Mouse (Mus musculus) liver, postnatal 0 days (tissue): ENCODE data around the gene Rpp30. TPM values are rescaled to one million over a fixed set of nuclear protein-coding genes. Genes with fewer than 3 reads are reported as not detected.

Experiments used
- ATAC-seq: fragments of 200-750 bp; cut with Nextera tagmentation; 2 replicates; pipeline ENCODE4 v1.8.0; 2017; ENCODE audit warnings: mild to moderate bottlenecking, moderate library complexity
- DNase-seq: peaks from one replicate; pipeline ENCODE4 v3.0.0-alpha.2; 2016
- H3K27ac ChIP-seq: fragments of 300-500 bp; sonication (generic); 2 replicates; pipeline ENCODE4 v1.5.1; 2014; ENCODE audit warnings: antibody characterized with exemption, moderate library complexity, mild to moderate bottlenecking, low read depth
- H3K27me3 ChIP-seq: fragments of 300-500 bp; sonication (generic); 2 replicates; pipeline ENCODE4 v1.6.1; 2014; ENCODE audit warnings: low read length, control low read depth, mixed read lengths; ENCODE audit not compliant: insufficient read depth
- H3K36me3 ChIP-seq: fragments of 300-500 bp; sonication (generic); replicated peaks from 2 replicates; pipeline ENCODE4 v1.6.1; 2014; ENCODE audit warnings: mild to moderate bottlenecking, control low read depth, low read length, moderate library complexity, mixed read lengths; ENCODE audit not compliant: insufficient read depth
- H3K4me1 ChIP-seq: fragments of 300-500 bp; sonication (generic); 2 replicates; pipeline ENCODE4 v1.6.1; 2014; ENCODE audit warnings: antibody characterized with exemption, mild to moderate bottlenecking, control low read depth; ENCODE audit not compliant: insufficient read depth
- H3K4me2 ChIP-seq: fragments of 300-500 bp; sonication (generic); 2 replicates; pipeline ENCODE4 v1.6.1; 2014; ENCODE audit warnings: low read depth, mild to moderate bottlenecking, low read length, moderate library complexity, mixed read lengths
- H3K4me3 ChIP-seq: fragments of 300-500 bp; sonication (generic); 2 replicates; pipeline ENCODE4 v1.5.1; 2014; ENCODE audit warnings: low read depth, low read length
- H3K9ac ChIP-seq: fragments of 300-500 bp; sonication (generic); replicated peaks from 2 replicates; pipeline ENCODE4 v1.6.1; 2014; ENCODE audit warnings: mild to moderate bottlenecking, moderate library complexity
- H3K9me3 ChIP-seq: fragments of 300-500 bp; sonication (generic); 2 replicates; pipeline ENCODE4 v1.6.1; 2016; ENCODE audit warnings: mild to moderate bottlenecking, control low read depth, low read length, mixed read lengths
- CTCF ChIP-seq: sonication (generic); IDR thresholded peaks from 2 replicates; pipeline ENCODE4 v1.5.1; 2016; ENCODE audit warnings: antibody characterized with exemption, low read depth
- EP300 ChIP-seq: IDR thresholded peaks from 2 replicates; pipeline ENCODE4 v1.6.1; 2016; ENCODE audit warnings: antibody characterized with exemption, low read depth, mild to moderate bottlenecking
- WGBS: fragments of 180-500 bp; shearing (Covaris S2); extraction: QIAGEN DNeasy Blood & Tissue Kit; methylation state at CpG from one replicate; pipeline ENCODE4 v1.1.7; 2014; ENCODE audit not compliant: insufficient replicate concordance; 5-methylcytosine and 5-hydroxymethylcytosine counted together
- polyA plus RNA-seq: library from polyadenylated mRNA; unstranded; fragments of >200 nt; fragmentation: Nextera tagmentation; extraction: Ambion mirVana; gene quantifications from 2 replicates; pipeline ENCODE4 v1.2.1, GENCODE M21; 2015

Rpp30 gene
- polyA plus RNA-seq, 1 experiment from 2014 or later: 23.2 TPM

- Histone ChIP-seq H3K27me3 (no peaks in the 10 kb centered on the region), H3K9me3 (peaks cover 6% of the 10 kb centered on the region; the same call in 1 of the 2 replicates), H3K4me2 (no peak within 1 kb of the TSS), H3K36me3 (no peaks in the 10 kb centered on the region), H3K4me3 (no peak within 1 kb of the TSS), H3K4me1 (no peaks in the 10 kb centered on the region), H3K9ac (no peak within 1 kb of the TSS), H3K27ac (no peak within 1 kb of the TSS)
- DNase-seq (no peak), ATAC-seq (no peak)
- TF ChIP-seq EP300 (no peak), CTCF (no peak)
- WGBS: 68% methylated on average over 14 of the region's 14 CpGs
Observed at GRCm38 (mm10) chr19:36119783-36120471, 36.4 kb downstream of the Rpp30 start, which contains the start of gene Ankrd1. Gene Ankrd1, minus strand, starts transcription at chr19:36120099.

GRCm38 (mm10) chr19:36124203-36124602 lies 40.7 kb downstream of the Rpp30 start:
- TF ChIP-seq CTCF (no peak), EP300 (no peak)
- no peak for ATAC-seq

GRCm38 (mm10) chr19:36128440-36128839 lies 44.9 kb downstream of the Rpp30 start:
- Histone ChIP-seq H3K4me3 (no peak overlapping the region), H3K9me3 (peaks cover 6% of the 10 kb centered on the region; the same call in 1 of the 2 replicates), H3K4me1 (0 out of 2 replicates have a peak, but pooled peaks cover 5% of the 10 kb centered on the region), H3K27me3 (no peaks in the 10 kb centered on the region), H3K4me2 (no peak overlapping the region), H3K9ac (no peak overlapping the region), H3K36me3 (no peaks in the 10 kb centered on the region), H3K27ac (no peak overlapping the region)
- WGBS: 76% methylated on average over 3 of the region's 3 CpGs
- TF ChIP-seq EP300 (no peak), CTCF (no peak)
- ATAC-seq (no peak), DNase-seq (no peak)

More at GRCm38 (mm10) chr19:36124203-36124602, 40.7 kb downstream of the Rpp30 start:
- H3K36me3 ChIP-seq: no peaks in the 10 kb centered on the region
- no peak overlapping the region for H3K4me3 ChIP-seq
- 51% methylated on average over 1 of the region's 1 CpGs for WGBS
- no peak overlapping the region for H3K27ac ChIP-seq
- no peak overlapping the region for H3K4me2 ChIP-seq
- H3K27me3 ChIP-seq: no peaks in the 10 kb centered on the region
- no peak overlapping the region for H3K9ac ChIP-seq
- H3K9me3 ChIP-seq: peaks cover 6% of the 10 kb centered on the region; the same call in 1 of the 2 replicates
- no peak for DNase-seq
- H3K4me1 ChIP-seq: 0 out of 2 replicates have a peak, but pooled peaks cover under 1% of the 10 kb centered on the region

DNA sequence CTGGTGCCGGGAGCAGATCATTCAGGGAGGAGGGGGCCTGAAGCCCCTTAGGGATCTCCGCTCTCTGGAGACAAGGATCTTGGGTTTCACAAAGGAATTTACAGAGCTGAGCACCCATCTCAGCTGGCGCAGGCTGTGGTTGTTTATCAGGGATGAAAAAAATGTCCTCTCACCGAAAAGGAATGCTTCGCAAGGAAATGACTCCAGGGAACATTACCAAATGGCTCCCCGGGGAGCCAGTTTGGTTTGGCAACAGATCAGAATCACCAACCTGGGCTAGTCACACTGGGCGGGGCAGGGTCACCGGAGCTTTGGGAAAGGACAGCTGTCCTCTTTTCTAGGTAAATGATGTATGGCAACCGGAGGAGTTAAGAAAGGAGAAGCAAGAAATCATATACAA lies 45.7 kb downstream of the Rpp30 start:
- ATAC-seq (no peak; the same call in 1 of the 2 replicates), DNase-seq (peak; percentile 26)
- no peaks in the 10 kb centered on the region for H3K27me3 ChIP-seq
- 0 out of 2 replicates have a peak, but pooled peaks cover 5% of the 10 kb centered on the region for H3K4me1 ChIP-seq
- no peak overlapping the region for H3K4me3 ChIP-seq
- TF ChIP-seq EP300: no peak
- no peak for TF ChIP-seq CTCF
- no peak overlapping the region for H3K27ac ChIP-seq
- H3K4me2 ChIP-seq: peak overlapping the region; percentile 43
- H3K9ac ChIP-seq: no peak overlapping the region
- 16% methylated on average over 9 of the region's 9 CpGs for WGBS
- no peaks in the 10 kb centered on the region for H3K36me3 ChIP-seq
- H3K9me3 ChIP-seq: no peaks in the 10 kb centered on the region

DNA sequence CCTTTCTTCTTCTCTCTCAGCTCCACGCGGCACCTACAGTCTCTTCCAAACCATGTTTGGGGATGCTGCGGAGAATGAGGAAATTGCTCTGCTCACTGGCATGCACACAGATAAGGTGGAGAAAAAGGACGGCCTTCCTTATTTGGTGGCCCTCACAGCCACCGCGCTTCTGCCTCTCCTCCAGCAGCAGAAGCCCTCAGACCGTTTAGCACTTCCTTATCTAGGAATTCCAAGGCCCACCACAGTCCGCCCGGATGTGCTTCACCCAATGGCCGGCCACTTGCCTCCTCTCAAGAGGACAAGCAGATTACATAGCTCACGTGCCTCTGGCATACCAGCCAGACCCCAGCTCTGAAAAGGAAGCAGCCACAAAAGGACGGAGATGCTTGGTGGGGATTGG lies 46.1 kb downstream of the Rpp30 start:
- Histone ChIP-seq H3K4me2 (peak overlapping the region; percentile 43), H3K27me3 (no peaks in the 10 kb centered on the region), H3K36me3 (no peaks in the 10 kb centered on the region), H3K4me1 (0 out of 2 replicates have a peak, but pooled peaks cover 5% of the 10 kb centered on the region), H3K9ac (no peak overlapping the region), H3K4me3 (no peak overlapping the region), H3K27ac (no peak overlapping the region), H3K9me3 (no peaks in the 10 kb centered on the region)
- TF ChIP-seq CTCF (no peak), EP300 (no peak)
- DNase-seq (peak; percentile 19), ATAC-seq (0 out of 2 replicates have a peak, but pooled peaks have one; percentile 25)
- WGBS: 5% methylated on average over 12 of the region's 12 CpGs

GRCm38 (mm10) chr19:36130181-36130580 lies 46.7 kb downstream of the Rpp30 start:
- H3K27ac ChIP-seq: no peak overlapping the region
- no peaks in the 10 kb centered on the region for H3K27me3 ChIP-seq
- no peaks in the 10 kb centered on the region for H3K36me3 ChIP-seq
- DNase-seq (no peak), ATAC-seq (no peak)
- H3K9me3 ChIP-seq: no peaks in the 10 kb centered on the region
- no peak overlapping the region for H3K4me3 ChIP-seq
- 39% methylated on average over 2 of the region's 2 CpGs for WGBS
- H3K4me1 ChIP-seq: 0 out of 2 replicates have a peak, but pooled peaks cover 5% of the 10 kb centered on the region
- TF ChIP-seq EP300 (no peak), CTCF (no peak)
- no peak overlapping the region for H3K9ac ChIP-seq
- H3K4me2 ChIP-seq: no peak overlapping the region
